Mouse (Mus musculus) NIH3T3 (cell line): Measurements from ENCODE around the gene Barhl1.

Experiments used
- DNase-seq: peaks from one replicate; pipeline ENCODE4 v3.0.0-alpha.2; 2012; ENCODE audit warnings: low read depth

Gene Barhl1

GRCm38 (mm10) chr2:28863857-28864256, 52.6 kb downstream of the Barhl1 start:
- DNase-seq, result no peak

GRCm38 (mm10) chr2:28860678-28861423, 55.6 kb downstream of the Barhl1 start:
- DNase-seq, result no peak

GRCm38 (mm10) chr2:28859303-28859702, 57.2 kb downstream of the Barhl1 start:
- DNase-seq, result no peak
